Mouse (Mus musculus) brain, embryonic 14.5 days (tissue): ENCODE results near the gene Tmem150a.

Experiments
- CTCF ChIP-seq: fragments of 200-500 bp; IDR thresholded peaks from 2 replicates; pipeline ENCODE4 v1.5.1; 2012; ENCODE audit warnings: inconsistent platforms, mild to moderate bottlenecking, moderate library complexity, borderline replicate concordance; ENCODE audit not compliant: insufficient read depth, insufficient read length; ENCODE audit errors: extremely low read depth
- POLR2A ChIP-seq: fragments of 200-500 bp; IDR thresholded peaks from 2 replicates; pipeline ENCODE4 v1.6.1; 2012; ENCODE audit warnings: mild to moderate bottlenecking, inconsistent platforms, borderline replicate concordance; ENCODE audit not compliant: poor library complexity, insufficient read depth, insufficient read length, severe bottlenecking; ENCODE audit errors: extremely low read depth

GRCm38 (mm10) chr6:72369557-72369956 is 14.3 kb downstream of the Tmem150a start:
- TF ChIP-seq POLR2A (no peak), CTCF (peak; percentile 25; the same call in 1 of the 2 replicates)
